Mouse (Mus musculus): ENCODE data around the gene Nrgn. TPM values are rescaled to one million over a fixed set of nuclear protein-coding genes. Genes with fewer than 3 reads are reported as not detected.

The Nrgn gene
- total and polyA plus RNA-seq, 3 experiments, result 4.0 to 27.2 (median 21.7) TPM

DNA sequence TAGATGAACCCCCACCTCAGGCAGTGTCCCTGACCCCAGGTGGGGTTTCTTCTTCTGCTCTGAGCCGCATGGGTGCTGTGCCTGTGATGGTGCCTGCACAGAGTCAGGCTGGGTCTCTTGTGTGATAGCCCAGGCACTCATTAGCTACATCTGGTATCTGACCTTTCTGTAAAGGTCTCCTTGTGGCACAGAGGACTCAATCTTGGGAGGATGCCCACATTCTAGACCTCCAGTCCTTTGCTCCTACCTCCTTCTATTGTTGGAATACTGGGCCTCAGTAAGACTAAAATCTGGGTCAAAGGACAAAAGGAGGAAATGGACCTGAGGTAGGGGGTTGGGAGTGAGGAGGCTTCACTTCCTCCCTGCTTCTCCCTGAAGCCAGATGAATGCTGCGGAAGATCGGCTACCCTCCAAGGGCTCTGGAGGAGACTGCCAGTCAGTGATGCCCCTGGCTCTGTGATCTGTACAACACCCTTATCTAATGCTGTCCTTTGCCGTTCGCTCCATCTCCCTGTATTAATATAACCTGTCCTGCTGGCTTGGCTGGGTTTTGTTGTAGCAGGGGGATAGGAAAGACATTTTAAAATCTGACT is 14.9 kb downstream of the Nrgn start:
- Histone ChIP-seq H3K9ac (ENCODE audit: low read depth, low read length) (no peak overlapping the region; the same call in 1 of the 2 replicates), H3K4me3 (peak overlapping the region; percentile 13; the same call in 1 of the 2 replicates), H3K27me3 (ENCODE audit: control insufficient read depth, insufficient read depth, low read length) (no peaks in the 10 kb centered on the region), H3K4me1 (ENCODE audit: control insufficient read depth, insufficient read depth, low read length) (peaks cover 42% of the 10 kb centered on the region), H3K36me3 (ENCODE audit: control insufficient read depth, insufficient read depth, low read length) (peaks cover 79% of the 10 kb centered on the region), H3K79me2 (replicated peaks; ENCODE audit: control insufficient read depth, insufficient read depth, low read length) (no peaks in the 10 kb centered on the region), H3K27ac (peak overlapping the region; percentile 59)
- DNase-seq, result no peak
- intact Hi-C loops (cut with DNase I), result no loop called here
- WGBS, result 37% methylated on average over 5 of the region's 5 CpGs
- TF ChIP-seq POLR2A (IDR thresholded peaks at IDR 0.05; ENCODE audit: insufficient read depth, low read depth, low read length), result no peak
- TF ChIP-seq CTCF (IDR thresholded peaks at IDR 0.05), result no peak
- no peak for TF ChIP-seq EP300 (IDR thresholded peaks at IDR 0.05; ENCODE audit: insufficient read depth, low read depth, low read length)

DNA sequence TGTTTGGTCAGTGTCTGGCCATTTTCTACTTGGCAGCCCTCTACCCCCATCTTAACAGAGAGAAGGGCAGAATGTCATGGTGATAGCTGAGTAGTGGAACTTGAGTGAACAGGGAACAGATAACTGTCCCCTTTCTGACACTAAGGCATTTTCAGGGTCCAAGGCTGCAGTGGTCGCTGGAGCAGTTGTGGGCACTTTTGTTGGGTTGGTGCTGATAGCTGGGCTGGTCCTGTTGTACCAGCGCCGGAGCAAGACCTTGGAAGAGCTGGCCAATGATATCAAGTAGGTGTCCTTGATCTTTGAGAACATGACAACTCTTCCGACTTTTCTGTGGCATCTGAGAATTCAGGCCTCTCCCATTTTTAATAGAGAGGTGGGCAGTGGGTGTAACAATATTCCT is 15.9 kb downstream of the Nrgn start:
- no peak for TF ChIP-seq EP300 (IDR thresholded peaks at IDR 0.05; ENCODE audit: insufficient read depth, low read depth, low read length)
- TF ChIP-seq CTCF (IDR thresholded peaks at IDR 0.05), result no peak
- no peak for TF ChIP-seq POLR2A (IDR thresholded peaks at IDR 0.05; ENCODE audit: insufficient read depth, low read depth, low read length)
- Histone ChIP-seq H3K36me3 (ENCODE audit: control insufficient read depth, insufficient read depth, low read length) (peaks cover 77% of the 10 kb centered on the region), H3K9ac (ENCODE audit: low read depth, low read length) (no peak overlapping the region), H3K79me2 (replicated peaks; ENCODE audit: control insufficient read depth, insufficient read depth, low read length) (no peaks in the 10 kb centered on the region), H3K4me3 (no peak overlapping the region), H3K27me3 (ENCODE audit: control insufficient read depth, insufficient read depth, low read length) (no peaks in the 10 kb centered on the region), H3K27ac (peak overlapping the region; percentile 0), H3K4me1 (ENCODE audit: control insufficient read depth, insufficient read depth, low read length) (peaks cover 39% of the 10 kb centered on the region)
- 59% methylated on average over 4 of the region's 4 CpGs for WGBS
- intact Hi-C loops (cut with DNase I), result no loop called here
- no peak for DNase-seq

DNA sequence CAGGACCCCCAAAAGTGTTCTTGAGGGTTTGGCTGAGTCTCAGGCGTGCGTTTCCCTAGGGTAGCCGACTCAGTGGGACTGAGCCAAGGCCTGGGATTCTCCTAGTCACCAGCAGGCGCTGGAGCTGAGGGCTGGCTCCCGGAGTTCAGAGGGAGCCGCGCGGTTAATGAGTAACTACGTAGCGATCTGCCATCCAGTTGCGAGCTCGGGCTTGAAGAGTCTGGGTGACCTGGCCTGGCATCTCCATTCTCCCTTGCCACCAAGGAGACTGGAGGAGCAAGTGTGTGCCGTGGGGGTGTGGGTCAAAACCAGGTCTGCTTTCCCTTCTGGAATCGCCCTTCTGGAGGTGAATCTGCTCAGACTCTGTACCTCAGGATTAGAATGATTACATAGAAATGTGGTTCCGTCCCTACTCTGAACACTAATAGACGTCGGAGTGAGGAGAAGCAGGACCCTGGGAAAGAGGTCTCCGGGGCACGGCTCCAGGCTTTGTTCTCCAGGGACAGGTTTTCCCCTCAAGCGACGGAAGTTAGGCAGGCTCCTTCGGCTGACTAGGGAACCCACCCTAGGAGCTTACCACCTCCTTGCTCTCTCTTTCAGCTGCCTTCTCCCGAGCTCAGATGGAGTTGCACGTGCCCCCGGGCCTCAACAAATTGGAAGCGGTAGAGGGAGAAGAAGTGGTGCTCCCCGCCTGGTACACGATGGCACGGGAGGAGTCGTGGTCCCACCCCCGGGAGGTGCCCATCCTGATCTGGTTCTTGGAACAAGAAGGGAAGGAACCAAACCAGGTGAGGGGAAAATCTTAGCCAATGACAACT is 21.6 kb downstream of the Nrgn start:
- WGBS, result 5% methylated on average over 31 of the region's 31 CpGs
- intact Hi-C loops (cut with DNase I), result loop anchor here (1.0 to 2.0 kb wide), 3 partner anchors 14 to 130 kb away; partner anchors contain the start of gene Robo4

DNA sequence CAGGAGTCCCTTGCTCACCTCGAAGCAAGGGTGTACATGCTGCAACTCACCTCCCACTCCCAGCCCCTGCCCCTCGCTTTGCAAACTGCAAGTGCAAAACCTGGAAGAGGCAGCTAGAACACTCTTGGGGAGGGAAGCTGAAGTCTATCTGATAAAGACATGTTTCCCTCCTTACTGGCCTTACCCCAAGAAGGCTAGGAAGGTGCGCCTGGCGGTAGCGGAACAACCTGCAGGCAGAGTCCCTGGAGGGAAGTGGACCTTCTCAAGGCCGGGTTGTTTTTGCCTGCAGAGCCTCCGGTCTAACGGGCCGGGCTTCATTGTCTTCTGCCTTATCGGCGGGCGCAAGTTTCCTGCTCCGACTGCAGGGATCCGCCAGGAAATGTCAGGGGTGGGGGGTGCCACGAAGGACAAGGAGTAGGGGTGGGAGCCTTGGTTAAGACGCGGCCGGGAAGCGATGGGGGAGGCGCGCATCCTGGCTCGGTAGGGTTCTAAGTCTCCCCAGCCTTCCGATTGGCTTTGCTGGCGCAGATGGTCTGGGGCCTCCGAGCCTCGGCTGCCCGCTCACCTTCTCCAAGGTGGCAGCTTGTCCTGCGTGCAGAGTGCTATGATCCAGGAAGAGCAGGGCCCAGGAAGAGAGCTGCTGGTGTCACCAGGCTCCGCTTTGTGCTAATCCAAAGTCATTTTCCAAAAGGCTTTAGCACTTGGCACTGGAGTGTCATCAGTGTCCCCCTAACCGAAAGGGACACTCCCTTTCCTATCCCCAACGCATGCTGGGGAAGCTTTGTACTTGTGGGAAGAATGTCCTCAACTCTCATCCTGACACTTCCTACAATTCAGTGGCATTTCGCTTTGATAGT is 22.4 kb downstream of the Nrgn start:
- Histone ChIP-seq H3K27ac (peak overlapping the region; percentile 93), H3K36me3 (ENCODE audit: control insufficient read depth, insufficient read depth, low read length) (peaks cover 25% of the 10 kb centered on the region), H3K9ac (ENCODE audit: low read depth, low read length) (peak overlapping the region; percentile 83), H3K79me2 (replicated peaks; ENCODE audit: control insufficient read depth, insufficient read depth, low read length) (no peaks in the 10 kb centered on the region), H3K4me1 (ENCODE audit: control insufficient read depth, insufficient read depth, low read length) (peaks cover 11% of the 10 kb centered on the region), H3K4me3 (peak overlapping the region; percentile 71), H3K27me3 (ENCODE audit: control insufficient read depth, insufficient read depth, low read length) (no peaks in the 10 kb centered on the region)
- intact Hi-C loops (cut with DNase I), result loop anchor here (1.0 to 2.0 kb wide), 3 partner anchors 15 to 129 kb away; partner anchors contain the start of gene Robo4
- DNase-seq, result peak; percentile 83 to 89
- TF ChIP-seq POLR2A (IDR thresholded peaks at IDR 0.05; ENCODE audit: insufficient read depth, low read depth, low read length), result peak; percentile 58
- TF ChIP-seq CTCF (IDR thresholded peaks at IDR 0.05), result peak; percentile 74
- TF ChIP-seq EP300 (IDR thresholded peaks at IDR 0.05; ENCODE audit: insufficient read depth, low read depth, low read length), result peak; percentile 74
- 3% methylated on average over 30 of the region's 32 CpGs for WGBS

More for the DNA sequence above, 21.6 kb downstream of the Nrgn start:
- Histone ChIP-seq H3K4me3 (peak overlapping the region; percentile 71), H3K27me3 (ENCODE audit: control insufficient read depth, insufficient read depth, low read length) (no peaks in the 10 kb centered on the region), H3K36me3 (ENCODE audit: control insufficient read depth, insufficient read depth, low read length) (peaks cover 33% of the 10 kb centered on the region), H3K27ac (peak overlapping the region; percentile 93), H3K4me1 (ENCODE audit: control insufficient read depth, insufficient read depth, low read length) (peaks cover 12% of the 10 kb centered on the region), H3K9ac (ENCODE audit: low read depth, low read length) (peak overlapping the region; percentile 83), H3K79me2 (replicated peaks; ENCODE audit: control insufficient read depth, insufficient read depth, low read length) (no peaks in the 10 kb centered on the region)
- DNase-seq, result peak; percentile 67 to 71
- TF ChIP-seq CTCF (IDR thresholded peaks at IDR 0.05) (peak; percentile 74), EP300 (IDR thresholded peaks at IDR 0.05; ENCODE audit: insufficient read depth, low read depth, low read length) (no peak), POLR2A (IDR thresholded peaks at IDR 0.05; ENCODE audit: insufficient read depth, low read depth, low read length) (peak; percentile 14; the same call in 1 of the 2 replicates)

DNA sequence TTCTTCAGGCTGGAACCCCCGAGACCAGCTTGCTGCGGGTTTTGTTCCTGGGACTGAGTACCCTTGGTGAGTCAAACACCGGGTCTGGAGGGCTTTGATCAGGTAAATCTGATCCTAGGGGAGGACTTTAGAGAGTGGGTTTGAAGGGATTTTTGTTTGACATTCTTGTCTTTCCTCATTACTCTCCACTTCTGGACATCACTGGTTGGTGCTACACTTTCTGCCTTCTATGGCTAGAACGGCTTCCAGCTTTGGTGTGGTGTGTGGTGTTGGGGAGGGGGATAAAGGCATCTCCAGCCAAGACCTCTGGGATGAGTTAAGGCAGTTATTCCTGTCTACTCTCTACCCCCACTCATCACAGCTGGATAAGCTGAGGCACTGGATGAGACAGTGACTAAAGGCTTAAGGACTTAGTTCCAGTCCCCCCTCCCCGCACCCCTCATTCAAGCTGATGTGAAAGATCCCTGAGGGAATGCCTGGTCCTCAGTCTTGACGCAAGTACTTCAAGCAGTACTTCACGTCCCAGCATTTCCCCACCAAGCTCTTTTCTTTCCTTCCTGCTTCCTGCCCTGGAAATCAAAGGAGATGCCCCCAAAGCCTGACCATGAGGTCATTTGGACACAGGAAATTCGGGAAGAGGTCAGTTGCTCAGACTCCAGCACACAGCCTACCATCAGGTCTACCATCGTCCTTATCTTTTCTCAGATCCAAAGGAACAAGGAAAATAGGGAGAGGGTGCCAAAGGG is 24.3 kb downstream of the Nrgn start:
- H3K36me3 ChIP-seq (ENCODE audit: control insufficient read depth, insufficient read depth, low read length), result peaks cover 10% of the 10 kb centered on the region
- H3K4me1 ChIP-seq (ENCODE audit: control insufficient read depth, insufficient read depth, low read length), result peaks cover 3% of the 10 kb centered on the region
- H3K27me3 ChIP-seq (ENCODE audit: control insufficient read depth, insufficient read depth, low read length), result no peaks in the 10 kb centered on the region
- no peak for TF ChIP-seq CTCF (IDR thresholded peaks at IDR 0.05)
- peak; percentile 93 for TF ChIP-seq EP300 (IDR thresholded peaks at IDR 0.05; ENCODE audit: insufficient read depth, low read depth, low read length)
- TF ChIP-seq POLR2A (IDR thresholded peaks at IDR 0.05; ENCODE audit: insufficient read depth, low read depth, low read length), result peak; percentile 60; the same call in 1 of the 2 replicates
- DNase-seq, result peak; percentile 53 to 58
- 37% methylated on average over 9 of the region's 9 CpGs for WGBS
- intact Hi-C loops (cut with DNase I), result no loop called here
- no peaks in the 10 kb centered on the region for H3K79me2 ChIP-seq (replicated peaks; ENCODE audit: control insufficient read depth, insufficient read depth, low read length)
- peak overlapping the region; percentile 71 for H3K4me3 ChIP-seq
- H3K9ac ChIP-seq (ENCODE audit: low read depth, low read length), result peak overlapping the region; percentile 83
- peak overlapping the region; percentile 93 for H3K27ac ChIP-seq

Data from heart, adult 2 months (tissue).